Mouse (Mus musculus): ENCODE data around the gene Ksr1.

Ksr1 gene

GRCm38 (mm10) chr11:79146331-79146767 is at the start of gene Ksr1:
Gene Ksr1, minus strand, starts transcription at chr11:79146407.
- peak; percentile 84 for DNase-seq (ENCODE audit: low read depth, low spot score)

GRCm38 (mm10) chr11:79192176-79192575 is 46.0 kb upstream of the Ksr1 start:
- no peak for DNase-seq (ENCODE audit: low read depth, low spot score)

- DNase-seq (ENCODE audit: low read depth, low spot score): peak; percentile 58
Measured at GRCm38 (mm10) chr11:79191214-79191613, 45.0 kb upstream of the Ksr1 start.

- no peak for DNase-seq (ENCODE audit: low read depth, low spot score)
Measured at GRCm38 (mm10) chr11:79190257-79190656, 44.0 kb upstream of the Ksr1 start.

- peak; percentile 78 for DNase-seq (ENCODE audit: low read depth, low spot score)
Measured at GRCm38 (mm10) chr11:79188176-79188575, 42.0 kb upstream of the Ksr1 start.

- DNase-seq (ENCODE audit: low read depth, low spot score): no peak
Measured at GRCm38 (mm10) chr11:79187291-79187690, 41.1 kb upstream of the Ksr1 start.

GRCm38 (mm10) chr11:79185683-79186082 is 39.5 kb upstream of the Ksr1 start:
- no peak for DNase-seq (ENCODE audit: low read depth, low spot score)

GRCm38 (mm10) chr11:79184126-79184888 is 38.1 kb upstream of the Ksr1 start:
- no peak for DNase-seq (ENCODE audit: low read depth, low spot score)

GRCm38 (mm10) chr11:79183400-79183799 is 37.2 kb upstream of the Ksr1 start:
- no peak for DNase-seq (ENCODE audit: low read depth, low spot score)

- peak; percentile 90 for DNase-seq (ENCODE audit: low read depth, low spot score)
Measured at GRCm38 (mm10) chr11:79182881-79183280, 36.7 kb upstream of the Ksr1 start.

- no peak for DNase-seq (ENCODE audit: low read depth, low spot score)
Measured at GRCm38 (mm10) chr11:79181914-79182313, 35.7 kb upstream of the Ksr1 start.

GRCm38 (mm10) chr11:79176687-79177086 is 30.5 kb upstream of the Ksr1 start:
- no peak for DNase-seq (ENCODE audit: low read depth, low spot score)

- peak; percentile 79 for DNase-seq (ENCODE audit: low read depth, low spot score)
Measured at GRCm38 (mm10) chr11:79172054-79172453, 25.8 kb upstream of the Ksr1 start.

- DNase-seq (ENCODE audit: low read depth, low spot score): no peak
Measured at GRCm38 (mm10) chr11:79166582-79167300, 20.5 kb upstream of the Ksr1 start.

GRCm38 (mm10) chr11:79161077-79161758 is 15.0 kb upstream of the Ksr1 start:
- DNase-seq (ENCODE audit: low read depth, low spot score): no peak

GRCm38 (mm10) chr11:79160127-79160526 is 13.9 kb upstream of the Ksr1 start:
- DNase-seq (ENCODE audit: low read depth, low spot score): no peak

GRCm38 (mm10) chr11:79157729-79158128 is 11.5 kb upstream of the Ksr1 start:
- no peak for DNase-seq (ENCODE audit: low read depth, low spot score)

- DNase-seq (ENCODE audit: low read depth, low spot score): no peak
Measured at GRCm38 (mm10) chr11:79155348-79155747, 9.1 kb upstream of the Ksr1 start.

GRCm38 (mm10) chr11:79152696-79153095 is 6.5 kb upstream of the Ksr1 start:
- no peak for DNase-seq (ENCODE audit: low read depth, low spot score)

- DNase-seq (ENCODE audit: low read depth, low spot score): no peak
Measured at GRCm38 (mm10) chr11:79151874-79152273, 5.7 kb upstream of the Ksr1 start.

- no peak for DNase-seq (ENCODE audit: low read depth, low spot score)
Measured at GRCm38 (mm10) chr11:79150301-79150700, 4.1 kb upstream of the Ksr1 start.

- DNase-seq (ENCODE audit: low read depth, low spot score): no peak
Measured at GRCm38 (mm10) chr11:79149295-79149694, 3.1 kb upstream of the Ksr1 start.

Data from telencephalon, adult 2 months (tissue).